Mouse (Mus musculus) thymus, postnatal 14 days (tissue): Measurements from ENCODE around the gene Frk.
"Not testable (repeated sequence)": the region's sequence is repeated elsewhere in the genome, so short reads cannot be mapped to it uniquely, and the experiment has no call there.

ENCODE experiments used
- DNase-seq: peaks from one replicate; pipeline ENCODE4 v3.0.0; 2021

Frk gene

DNA sequence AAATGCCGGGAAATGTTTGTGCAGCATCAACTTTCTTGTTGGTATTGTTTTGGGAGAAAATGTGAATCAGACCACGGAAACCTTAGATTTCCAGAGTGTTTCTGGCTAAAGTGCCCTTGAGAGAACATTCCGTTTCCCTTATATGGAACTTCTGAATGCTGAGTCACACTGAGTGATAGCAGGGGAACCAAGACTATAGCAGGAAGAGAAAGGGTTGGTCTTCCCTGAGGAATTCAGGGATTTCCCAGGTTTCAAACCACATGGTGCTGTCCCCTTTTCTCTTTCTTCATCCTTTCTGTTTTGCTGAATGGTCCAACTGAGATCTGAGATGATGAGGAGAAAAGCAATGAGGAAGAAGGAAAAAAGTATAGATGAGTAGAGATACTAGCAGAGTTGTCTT, 135.3 kb downstream of the Frk start:
- DNase-seq, result no peak

DNA sequence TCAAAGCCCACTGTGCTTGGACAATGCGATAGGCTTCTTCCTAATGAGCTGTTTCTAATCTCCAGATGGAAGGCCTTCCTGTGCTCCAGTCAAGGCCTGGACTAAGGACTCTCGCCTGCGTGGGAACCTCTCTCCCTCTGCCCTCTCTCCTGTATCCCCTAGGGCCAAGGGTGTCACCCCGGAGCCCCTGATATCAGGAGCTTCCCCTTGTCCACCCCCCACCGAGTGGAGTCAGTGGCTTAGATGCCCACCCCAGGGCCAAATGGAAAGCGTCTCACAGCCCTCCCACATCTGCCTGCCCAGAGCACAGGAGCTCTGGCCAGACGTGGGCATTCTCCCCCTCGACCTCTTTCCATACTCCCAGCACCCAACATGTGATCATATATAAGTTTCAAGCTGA, 137.3 kb downstream of the Frk start:
- DNase-seq, result not testable (repeated sequence)

DNA sequence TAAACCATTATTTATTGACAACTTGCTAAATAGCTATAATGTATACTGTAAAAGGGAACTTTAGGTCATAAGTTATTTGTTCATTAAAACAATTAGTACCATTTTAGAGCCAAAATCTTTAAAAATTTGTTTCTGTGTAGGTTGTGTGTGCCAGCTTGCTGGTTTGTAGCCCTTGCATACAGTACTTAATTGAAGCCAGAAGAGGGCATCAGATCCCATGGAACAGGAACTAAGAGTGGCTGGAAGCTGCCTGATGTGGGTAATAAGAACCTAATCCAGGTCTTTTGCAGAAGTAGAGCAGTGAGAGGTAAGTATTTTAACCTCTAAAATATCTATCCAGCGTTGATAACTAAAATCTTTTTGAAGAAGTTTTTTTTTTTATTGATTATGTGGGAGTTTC, 155.0 kb downstream of the Frk start:
- DNase-seq, result no peak
